8 mouse cellular contexts compared by ENCODE assay signal in genomic region chr11:116493795-116494252, GRCm38 (mm10). TPM values are rescaled to one million over a fixed set of nuclear protein-coding genes. Genes with fewer than 3 reads are reported as not detected.
DNase-seq lines count a peak whose midpoint lies in the region; ATAC-seq and TF ChIP-seq lines count a peak whose summit lies in the region.

Gene Prpsap1, minus strand, starts transcription at chr11:116494202.

- no peak within 1 kb of the TSS for H3K4me2 ChIP-seq in heart, postnatal 0 days (ENCODE audit: low read depth, low read length)
- H3K4me2 ChIP-seq in lung, embryonic 16.5 days (ENCODE audit: low read depth, low read length): no peak within 1 kb of the TSS

- H3K9ac ChIP-seq in heart, postnatal 0 days (replicated peaks; ENCODE audit: low read depth, low read length): no peak within 1 kb of the TSS
- peak within 1 kb of the TSS; percentile 16; the same call in 1 of the 2 replicates for H3K9ac ChIP-seq in lung, embryonic 16.5 days (ENCODE audit: low read length)

- no peak for TF ChIP-seq EP300 in heart, postnatal 0 days (IDR thresholded peaks at IDR 0.05; ENCODE audit: low read depth)

- no peak within 1 kb of the TSS for H3K4me3 ChIP-seq in heart, postnatal 0 days (ENCODE audit: low read depth, low read length)
- H3K4me3 ChIP-seq in lung, embryonic 16.5 days (ENCODE audit: low read length): no peak within 1 kb of the TSS

- peak; percentile 58 for TF ChIP-seq CTCF in heart, postnatal 0 days (IDR thresholded peaks at IDR 0.05; ENCODE audit: low read depth)

- peaks cover 8% of the 10 kb centered on the region; the same call in 1 of the 2 replicates for H3K4me1 ChIP-seq in heart, postnatal 0 days (ENCODE audit: control insufficient read depth, insufficient read depth)
- H3K4me1 ChIP-seq in lung, embryonic 16.5 days (replicated peaks; ENCODE audit: control insufficient read depth, insufficient read depth, low read length): peaks cover 13% of the 10 kb centered on the region

- WGBS in heart, postnatal 0 days: 29% methylated on average over 4 of the region's 4 CpGs
- WGBS in large intestine, adult 2 months: 30% methylated on average over 4 of the region's 4 CpGs
- 30% methylated on average over 4 of the region's 4 CpGs for WGBS in lung, embryonic 16.5 days

- no peaks in the 10 kb centered on the region for H3K36me3 ChIP-seq in heart, postnatal 0 days (replicated peaks; ENCODE audit: control insufficient read depth, insufficient read depth, low read length)
- no peaks in the 10 kb centered on the region for H3K36me3 ChIP-seq in lung, embryonic 16.5 days (ENCODE audit: control insufficient read depth, insufficient read depth, low read length)

- H3K27ac ChIP-seq in heart, postnatal 0 days (ENCODE audit: low read depth): peak within 1 kb of the TSS; percentile 70
- peak within 1 kb of the TSS; percentile 83 for H3K27ac ChIP-seq in lung, embryonic 16.5 days (ENCODE audit: low read length)

- ATAC-seq in CD4-positive, CD25-positive, alpha-beta regulatory T cell, adult 4 months: no peak
- ATAC-seq in activated CD4-positive, CD25-positive, alpha-beta regulatory T cell, adult 4 months: no peak
- ATAC-seq in erythroblast, adult 5-6 weeks (replicated peaks; ENCODE audit: low FRiP score, poor library complexity, severe bottlenecking): peak; percentile 59
- no peak for ATAC-seq in heart, postnatal 0 days (ENCODE audit: insufficient read depth, low read depth)
- ATAC-seq in lung, embryonic 16.5 days (ENCODE audit: low read depth): no peak
- peak; percentile 62 for ATAC-seq in neutrophil, adult 5-6 weeks (ENCODE audit: extremely low read depth, insufficient number of reproducible peaks, low FRiP score, poor library complexity, severe bottlenecking)

- peak; percentile 76 for DNase-seq in heart, postnatal 0 days (ENCODE audit: low spot score)
- no peak for DNase-seq in large intestine, adult 2 months (ENCODE audit: low read depth, low spot score)
- DNase-seq in right cerebral cortex, adult 18-20 months: no peak

- H3K27me3 ChIP-seq in heart, postnatal 0 days (ENCODE audit: control insufficient read depth, insufficient read depth, low read length): no peaks in the 10 kb centered on the region
- H3K27me3 ChIP-seq in lung, embryonic 16.5 days (ENCODE audit: control insufficient read depth, insufficient read depth, low read depth, low read length): no peaks in the 10 kb centered on the region; the same call in 1 of the 2 replicates

- H3K9me3 ChIP-seq in heart, postnatal 0 days (replicated peaks; ENCODE audit: control insufficient read depth, low read length): no peaks in the 10 kb centered on the region
- peaks cover 3% of the 10 kb centered on the region; the same call in 1 of the 2 replicates for H3K9me3 ChIP-seq in lung, embryonic 16.5 days (ENCODE audit: control insufficient read depth, low read length)

RNA-seq across cellular contexts. Expression of gene Prpsap1, which starts in this region (rescaled TPM):
- 10 to 100 TPM; 32.9 to 39.6 TPM for polyA plus RNA-seq in CD4-positive, CD25-positive, alpha-beta regulatory T cell, adult 4 months (2017; shearing (Covaris generic))
- polyA plus RNA-seq in activated CD4-positive, CD25-positive, alpha-beta regulatory T cell, adult 4 months (2017; shearing (Covaris generic)): 10 to 100 TPM; 47.3 to 60.5 TPM
- 9.8 and 11.1 TPM in 2 replicates for total RNA-seq in erythroblast, adult 5-6 weeks (2015; ENCODE audit: low replicate concordance)
- 9.2 and 14.1 TPM in 2 replicates for total RNA-seq in erythroblast, adult 5-6 weeks (2017; ENCODE audit: low replicate concordance)
- 43.3 and 46.6 TPM in 2 replicates for total RNA-seq in heart, postnatal 0 days (2014; rRNA removed; ENCODE audit: low replicate concordance)
- 59.2 and 62.2 TPM in 2 replicates for polyA plus RNA-seq in heart, postnatal 0 days (2015; fragmentation: Nextera tagmentation; extraction: Ambion mirVana)
- polyA plus RNA-seq in large intestine, adult 2 months (2012; rRNA removed): 235 and 348 TPM in 2 replicates
- polyA plus RNA-seq in lung, embryonic 16.5 days (2015; fragmentation: Nextera tagmentation; extraction: Ambion mirVana): 167 and 177 TPM in 2 replicates
- 38.2 and 47.6 TPM in 2 replicates for total RNA-seq in neutrophil, adult 5-6 weeks (2017)

Comparison
In these comparisons a context has a peak if more than half of its experiments do, and no peak if none do; other contexts are left out.
1. ATAC-seq: peak in erythroblast, adult 5-6 weeks (single experiment) and neutrophil, adult 5-6 weeks (single experiment); none in CD4-positive, CD25-positive, alpha-beta regulatory T cell, adult 4 months (single experiment), activated CD4-positive, CD25-positive, alpha-beta regulatory T cell, adult 4 months (single experiment), heart, postnatal 0 days (single experiment) and lung, embryonic 16.5 days (single experiment).